Mouse (Mus musculus) MEL (cell line): ENCODE measurements around the gene Xrcc4.

Experiments used
- CTCF ChIP-seq, 3 experiments: IDR thresholded peaks in 2 of 3; conservative IDR thresholded peaks in 1 of 3; 2 replicates each; pipeline ENCODE4 v1.5.1; 2011 to 2012; ENCODE audit warnings: low read length in 3 of 3, low read depth in 2 of 3, mild to moderate bottlenecking in 2 of 3, improper control_type of control experiment in 1 of 3, inconsistent platforms in 1 of 3, mixed read lengths in 1 of 3, moderate library complexity in 1 of 3; ENCODE audit not compliant: control insufficient read depth in 1 of 3, insufficient read depth in 1 of 3, poor library complexity in 1 of 3, severe bottlenecking in 1 of 3
- EP300 ChIP-seq, 2 experiments: IDR thresholded peaks; 2 replicates each; pipeline ENCODE4 v1.6.1; 2011; ENCODE audit warnings: improper control_type of control experiment in 2 of 2, low read length in 2 of 2, low read depth in 1 of 2, mild to moderate bottlenecking in 1 of 2
- GABPA ChIP-seq: IDR thresholded peaks from 2 replicates; pipeline ENCODE4 v1.6.1; 2012; ENCODE audit warnings: low read depth, mild to moderate bottlenecking, inconsistent platforms, low read length, improper control_type of control experiment, moderate library complexity
- KAT2A ChIP-seq: conservative IDR thresholded peaks from 2 replicates; pipeline ENCODE4 v1.6.1; 2012; ENCODE audit warnings: low read depth, low read length, improper control_type of control experiment, inconsistent platforms
- POLR2A ChIP-seq, 2 experiments: IDR thresholded peaks; 2 replicates each; pipeline ENCODE4 v1.6.1; 2011 to 2012; ENCODE audit warnings: low read length in 2 of 2, mild to moderate bottlenecking in 2 of 2, control low read depth in 1 of 2, improper control_type of control experiment in 1 of 2, low read depth in 1 of 2, moderate library complexity in 1 of 2; ENCODE audit not compliant: control insufficient read depth in 1 of 2, insufficient read depth in 1 of 2, poor library complexity in 1 of 2
- POLR2AphosphoS5 ChIP-seq: IDR thresholded peaks from 2 replicates; pipeline ENCODE4 v1.6.1; 2012; ENCODE audit warnings: low read depth, borderline replicate concordance, mild to moderate bottlenecking, inconsistent platforms, low read length, moderate library complexity, mixed read lengths
- USF1 ChIP-seq: IDR thresholded peaks from 2 replicates; pipeline ENCODE4 v1.6.1; 2014; ENCODE audit warnings: low read depth, mild to moderate bottlenecking, inconsistent platforms, low read length, improper control_type of control experiment, moderate library complexity
- ZC3H11A ChIP-seq: IDR thresholded peaks from 2 replicates; pipeline ENCODE4 v1.6.1; 2012; ENCODE audit warnings: low read depth, mild to moderate bottlenecking, inconsistent platforms, low read length, improper control_type of control experiment

DNA sequence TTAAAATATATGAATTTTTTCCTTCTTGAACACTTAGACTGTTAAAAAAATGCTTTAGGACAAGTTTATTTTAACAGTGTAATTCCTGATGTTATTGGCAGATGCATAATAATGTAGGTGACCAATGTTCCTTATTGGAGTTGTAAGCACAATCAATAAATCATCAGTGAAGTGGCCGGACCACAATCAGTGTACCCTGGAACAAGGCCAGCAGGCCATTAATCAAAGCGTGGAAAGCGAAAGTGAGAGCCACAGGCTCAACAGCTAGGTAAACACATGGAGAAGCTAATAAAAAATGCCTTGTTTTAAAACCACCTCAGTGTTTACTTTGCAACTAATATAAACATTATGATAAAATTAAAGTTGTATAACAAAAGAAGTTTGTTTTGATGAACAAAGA, 159.9 kb downstream of the Xrcc4 start:
- TF ChIP-seq USF1, result no peak
- TF ChIP-seq POLR2A (IDR thresholded peaks at IDR 0.05; ENCODE audit: control insufficient read depth in 1 of 2, insufficient read depth in 1 of 2, low read depth in 1 of 2, low read length in 2 of 2, poor library complexity in 1 of 2), result no peak
- no peak for TF ChIP-seq CTCF (IDR thresholded peaks at IDR 0.05 in 2 of 3, conservative IDR thresholded peaks at IDR 0.05 in 1 of 3; ENCODE audit: control insufficient read depth in 1 of 3, insufficient read depth in 1 of 3, low read depth in 2 of 3, low read length in 3 of 3, poor library complexity in 1 of 3, severe bottlenecking in 1 of 3)
- TF ChIP-seq POLR2AphosphoS5, result no peak
- no peak for TF ChIP-seq EP300 (IDR thresholded peaks at IDR 0.05; ENCODE audit: low read depth in 1 of 2, low read length in 2 of 2)
- no peak for TF ChIP-seq GABPA
- no peak for TF ChIP-seq KAT2A
- no peak for TF ChIP-seq ZC3H11A
